Mouse (Mus musculus) right cerebral cortex, postnatal 36 days (tissue): ENCODE measurements around the gene Klf17.
"Not testable (repeated sequence)": the region's sequence is repeated elsewhere in the genome, so short reads cannot be mapped to it uniquely, and the experiment has no call there.

ENCODE experiments used
- DNase-seq, 2 experiments: peaks; one replicate each; pipeline ENCODE4 v3.0.0; 2022; ENCODE audit warnings: low spot score in 2 of 2, mixed read lengths in 1 of 2

Klf17 gene

GRCm38 (mm10) chr4:117765416-117765815 lies at the start of gene Klf17:
TSS of gene Klf17 (minus strand) at chr4:117765648.
- DNase-seq, result no peak

- no peak for DNase-seq
Observed at GRCm38 (mm10) chr4:117814333-117814732, 48.9 kb upstream of the Klf17 start.

GRCm38 (mm10) chr4:117813591-117814192 lies 48.2 kb upstream of the Klf17 start:
- DNase-seq, result no peak

GRCm38 (mm10) chr4:117810933-117811332 lies 45.5 kb upstream of the Klf17 start:
- no peak for DNase-seq

- DNase-seq, result no peak
Observed at GRCm38 (mm10) chr4:117806992-117807391, 41.5 kb upstream of the Klf17 start.

- no peak for DNase-seq
Observed at GRCm38 (mm10) chr4:117799904-117800303, 34.5 kb upstream of the Klf17 start.

- DNase-seq, result no peak
Observed at GRCm38 (mm10) chr4:117788308-117788707, 22.9 kb upstream of the Klf17 start.

- no peak for DNase-seq
Observed at GRCm38 (mm10) chr4:117786963-117787362, 21.5 kb upstream of the Klf17 start.

- DNase-seq, result no peak
Observed at GRCm38 (mm10) chr4:117782908-117783307, 17.5 kb upstream of the Klf17 start.

- DNase-seq, result no peak
Observed at GRCm38 (mm10) chr4:117772960-117773359, 7.5 kb upstream of the Klf17 start.

GRCm38 (mm10) chr4:117770935-117771334 lies 5.5 kb upstream of the Klf17 start:
- peak; percentile 31 for DNase-seq

- DNase-seq, result no peak
Observed at GRCm38 (mm10) chr4:117760151-117760550, 5.3 kb downstream of the Klf17 start.

GRCm38 (mm10) chr4:117752469-117752868 lies 13.0 kb downstream of the Klf17 start:
- DNase-seq, result not testable (repeated sequence)

- DNase-seq, result no peak
Observed at GRCm38 (mm10) chr4:117737559-117737958, 27.9 kb downstream of the Klf17 start.

- DNase-seq, result no peak
Observed at GRCm38 (mm10) chr4:117731926-117732325, 33.5 kb downstream of the Klf17 start.

- DNase-seq, result no peak
Observed at GRCm38 (mm10) chr4:117724112-117724511, 41.3 kb downstream of the Klf17 start, which contains the start of gene Gm12845. TSS of gene Gm12845 (plus strand) at chr4:117724412.

GRCm38 (mm10) chr4:117713303-117714098 lies 51.9 kb downstream of the Klf17 start:
- DNase-seq, result no peak

GRCm38 (mm10) chr4:117712314-117712713 lies 53.1 kb downstream of the Klf17 start:
- DNase-seq, result no peak

GRCm38 (mm10) chr4:117708780-117709550 lies 56.5 kb downstream of the Klf17 start:
- DNase-seq, result no peak
